Mouse (Mus musculus) heart, postnatal 10 days (tissue): ENCODE data around the gene Dock10. TPM values are rescaled to one million over a fixed set of nuclear protein-coding genes. Genes with fewer than 3 reads are reported as not detected.

ENCODE experiments used
- DNase-seq, 2 experiments: peaks; one replicate each; pipeline ENCODE4 v3.0.0; 2021
- intact Hi-C: fragments of 180-260 bp; cut with DNase I; formaldehyde crosslinking; loops from one replicate; pipeline ENCODE4 v1.15.1; 2025
- total RNA-seq, 2 experiments: library from RNA; stranded (reverse); gene quantifications; 2 replicates each; pipeline ENCODE4 v1.2.3; 2021

Dock10 gene
- total RNA-seq, 2 experiments from 2014 or later, result 7.5 to 8.4 TPM

DNA sequence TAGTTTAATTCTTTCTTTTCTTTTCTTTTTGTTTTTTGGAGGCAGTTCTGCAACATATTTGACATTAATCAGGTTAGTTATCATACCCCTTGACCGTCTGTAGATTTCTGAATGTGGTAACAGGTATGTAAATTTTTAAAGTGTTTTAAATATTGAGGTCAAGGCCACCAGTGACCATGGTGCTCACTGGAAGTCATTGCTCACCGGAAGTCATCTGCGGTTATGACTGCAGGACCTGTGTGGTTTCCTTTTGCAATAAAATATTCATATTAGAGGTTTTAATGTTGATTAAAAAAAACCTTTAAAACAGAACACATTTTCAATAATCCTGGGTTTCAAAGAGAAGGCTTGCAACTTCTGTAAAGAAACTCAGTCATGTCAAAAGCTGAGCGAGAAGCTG lies 28.2 kb downstream of the Dock10 start:
- no peak for DNase-seq
- intact Hi-C loops, result no loop called here

- intact Hi-C loops, result no loop called here
- DNase-seq, result no peak
Observed at GRCm38 (mm10) chr1:80728183-80728582, 30.1 kb downstream of the Dock10 start.

DNA sequence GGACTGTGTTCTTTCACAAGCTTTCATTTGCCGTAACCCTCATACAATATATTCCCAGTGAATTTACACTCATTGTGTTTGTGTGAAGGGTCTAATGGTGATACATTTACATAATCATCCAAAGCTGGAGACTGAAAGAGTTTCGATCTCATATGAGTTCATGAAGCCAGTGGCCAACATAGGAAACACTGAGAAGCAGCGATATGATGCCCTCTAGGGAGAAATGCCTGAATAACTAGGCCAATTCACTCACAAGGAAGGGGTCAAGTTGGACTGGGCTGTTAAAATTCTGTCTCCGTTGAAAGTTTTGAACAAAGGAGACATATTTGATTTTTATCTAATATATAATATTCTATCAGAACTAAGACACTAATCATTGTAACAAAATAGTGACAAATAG lies 30.9 kb downstream of the Dock10 start:
- intact Hi-C loops, result no loop called here

DNA sequence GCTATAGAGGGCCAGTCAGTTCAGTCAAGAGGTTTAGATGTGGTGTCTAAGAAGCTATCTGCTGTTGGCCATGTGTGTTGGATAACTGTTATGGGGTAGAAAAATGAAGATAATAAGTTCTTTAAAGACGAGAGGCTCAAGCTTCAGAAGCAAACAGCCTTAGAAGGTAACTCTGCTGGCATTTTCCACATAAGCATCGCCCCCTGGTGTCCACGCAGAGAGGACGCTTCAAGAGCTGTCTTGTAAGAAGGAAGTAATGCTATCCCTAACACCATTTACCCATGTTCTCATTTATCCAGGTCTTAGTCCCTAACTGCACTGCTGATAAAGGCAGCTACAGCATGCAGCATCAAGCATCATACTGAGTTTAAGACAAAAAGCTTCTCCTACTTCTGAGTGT lies 35.7 kb downstream of the Dock10 start:
- DNase-seq, result peak; percentile 54 to 60
- intact Hi-C loops, result loop anchor here (5.0 kb wide), 1 partner anchor 540 kb away; no protein-coding TSS in a partner anchor

More for the DNA sequence above, 30.9 kb downstream of the Dock10 start:
- no peak for DNase-seq

DNA sequence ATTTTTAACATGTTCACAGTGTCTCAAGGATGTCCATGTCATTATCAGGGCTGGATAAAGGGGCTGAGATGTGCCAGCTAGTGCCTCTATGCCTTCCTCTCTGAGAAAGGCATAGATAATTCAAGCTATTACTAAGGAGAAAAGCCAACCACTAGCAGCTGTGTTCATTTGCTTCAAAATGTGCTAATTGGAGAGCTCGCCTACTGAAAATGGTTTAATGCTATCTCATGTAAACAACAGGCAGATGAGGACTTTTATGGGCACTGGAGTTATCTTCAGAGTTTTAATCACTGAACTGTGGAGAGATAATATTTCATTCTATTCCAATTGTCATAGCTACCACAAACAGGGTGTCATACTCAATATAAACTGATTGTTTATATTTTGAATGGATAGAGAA lies 36.3 kb downstream of the Dock10 start:
- intact Hi-C loops, result loop anchor here (5.0 kb wide), 1 partner anchor 540 kb away; no protein-coding TSS in a partner anchor
- no peak for DNase-seq

GRCm38 (mm10) chr1:80721181-80721580 lies 37.1 kb downstream of the Dock10 start:
- no peak for DNase-seq
- intact Hi-C loops, result loop anchor here (5.0 kb wide), 1 partner anchor 539 kb away; no protein-coding TSS in a partner anchor

- intact Hi-C loops, result loop anchor here (5.0 kb wide), 1 partner anchor 538 kb away; no protein-coding TSS in a partner anchor
- DNase-seq, result no peak
Observed at GRCm38 (mm10) chr1:80720146-80720545, 38.2 kb downstream of the Dock10 start.

- intact Hi-C loops, result no loop called here
- DNase-seq, result peak; percentile 13 to 25
Observed at GRCm38 (mm10) chr1:80719436-80719835, 38.9 kb downstream of the Dock10 start.

- DNase-seq, result no peak
- intact Hi-C loops, result no loop called here
Observed at GRCm38 (mm10) chr1:80718666-80719065, 39.7 kb downstream of the Dock10 start.

- intact Hi-C loops, result no loop called here
- DNase-seq, result no peak
Observed at GRCm38 (mm10) chr1:80715917-80716316, 42.4 kb downstream of the Dock10 start.

GRCm38 (mm10) chr1:80713920-80714319 lies 44.4 kb downstream of the Dock10 start:
- DNase-seq, result no peak
- intact Hi-C loops, result no loop called here

- DNase-seq, result peak; percentile 32 to 40
- intact Hi-C loops, result no loop called here
Observed at GRCm38 (mm10) chr1:80710607-80711261, 47.6 kb downstream of the Dock10 start.

DNA sequence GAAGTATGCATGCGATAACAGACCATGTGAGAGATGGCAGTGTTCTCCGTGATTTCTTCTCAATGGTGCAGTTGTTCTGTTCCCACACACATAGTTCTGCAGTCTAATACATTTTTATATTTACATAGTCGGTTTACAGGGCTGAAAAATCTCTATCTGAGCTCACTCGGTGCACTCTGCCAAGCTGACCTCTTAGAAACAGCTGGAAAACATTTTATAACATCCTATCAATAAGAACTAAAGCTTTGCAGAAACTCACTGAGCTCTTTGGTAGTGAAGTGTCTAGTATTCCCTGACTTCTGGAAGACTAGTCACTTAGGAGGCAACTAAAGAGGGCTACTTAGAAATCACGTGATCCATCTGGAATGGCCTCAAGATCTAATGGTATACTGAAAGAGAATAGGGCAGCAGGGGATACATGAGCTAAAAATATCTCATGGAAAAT lies 48.2 kb downstream of the Dock10 start:
- peak; percentile 42 to 43 for DNase-seq
- intact Hi-C loops, result no loop called here

- peak; percentile 50 to 53 for DNase-seq
- intact Hi-C loops, result no loop called here
Observed at GRCm38 (mm10) chr1:80709299-80709698, 49.0 kb downstream of the Dock10 start.

GRCm38 (mm10) chr1:80703279-80703678 lies 55.0 kb downstream of the Dock10 start:
- DNase-seq, result no peak
- intact Hi-C loops, result no loop called here

- intact Hi-C loops, result no loop called here
- no peak for DNase-seq
Observed at GRCm38 (mm10) chr1:80676004-80676673, 82.2 kb downstream of the Dock10 start.

- no peak for DNase-seq
- intact Hi-C loops, result no loop called here
Observed at GRCm38 (mm10) chr1:80671730-80672129, 86.6 kb downstream of the Dock10 start.

DNA sequence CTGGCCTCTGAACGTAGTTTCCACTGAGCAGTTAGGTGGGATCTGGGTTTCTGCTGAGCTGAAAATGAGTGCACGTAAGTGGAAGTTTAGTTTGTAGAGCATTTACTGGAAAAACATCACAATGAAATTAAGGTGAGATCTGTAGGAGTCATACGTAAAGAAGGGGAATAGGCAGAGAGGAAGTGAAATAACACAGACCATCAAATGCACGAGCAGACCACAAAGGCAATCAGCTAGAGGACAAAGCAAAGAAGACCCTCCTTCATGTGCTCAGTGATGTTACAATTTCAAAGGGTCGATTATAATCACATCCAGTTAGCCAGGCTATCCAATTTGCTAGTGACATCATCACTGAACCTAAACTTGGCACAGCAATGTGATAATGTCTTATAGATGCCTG lies 87.3 kb downstream of the Dock10 start:
- intact Hi-C loops, result no loop called here
- no peak for DNase-seq

- intact Hi-C loops, result no loop called here
- DNase-seq, result no peak
Observed at GRCm38 (mm10) chr1:80670387-80670786, 87.9 kb downstream of the Dock10 start.

GRCm38 (mm10) chr1:80665761-80666160 lies 92.6 kb downstream of the Dock10 start:
- DNase-seq, result no peak
- intact Hi-C loops, result no loop called here

- peak; percentile 20 to 27 for DNase-seq
- intact Hi-C loops, result no loop called here
Observed at GRCm38 (mm10) chr1:80665161-80665560, 93.2 kb downstream of the Dock10 start.
